Mouse (Mus musculus): ENCODE data around the gene Zxdc. TPM values are rescaled to one million over a fixed set of nuclear protein-coding genes. Genes with fewer than 3 reads are reported as not detected.

Zxdc gene
- polyA plus RNA-seq, 1 experiment from 2014 or later, result 7.3 TPM

DNA sequence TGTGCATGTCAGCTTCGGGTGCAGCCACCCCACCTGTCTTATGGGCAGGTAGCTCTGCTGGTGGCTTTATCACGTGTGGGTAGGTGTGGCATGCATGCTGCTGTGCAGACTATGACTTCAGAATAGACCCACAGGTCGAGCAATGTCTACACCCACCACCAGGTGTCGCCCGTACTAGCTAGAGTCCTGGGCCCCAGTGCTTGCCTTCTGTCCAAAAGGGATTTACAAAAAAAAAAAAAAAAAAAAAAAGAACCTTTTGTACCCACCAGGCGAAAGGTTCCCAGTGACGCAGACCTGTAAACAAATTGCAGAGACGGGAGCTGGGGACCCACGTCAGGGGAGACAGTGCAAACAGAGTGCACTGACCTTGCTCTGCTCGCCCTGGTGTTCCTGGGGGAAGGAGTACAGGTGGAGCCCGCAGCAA lies 65.9 kb downstream of the Zxdc start:
- Histone ChIP-seq H3K4me2 (replicated peaks) (no peak overlapping the region), H3K27ac (no peak overlapping the region), H3K9me3 (no peaks in the 10 kb centered on the region), H3K27me3 (replicated peaks) (no peaks in the 10 kb centered on the region), H3K36me3 (no peaks in the 10 kb centered on the region), H3K4me3 (replicated peaks) (no peak overlapping the region), H3K9ac (no peak overlapping the region), H3K4me1 (replicated peaks) (no peaks in the 10 kb centered on the region)
- WGBS, result 16% methylated on average over 11 of the region's 11 CpGs
- ATAC-seq, result peak; percentile 89

DNA sequence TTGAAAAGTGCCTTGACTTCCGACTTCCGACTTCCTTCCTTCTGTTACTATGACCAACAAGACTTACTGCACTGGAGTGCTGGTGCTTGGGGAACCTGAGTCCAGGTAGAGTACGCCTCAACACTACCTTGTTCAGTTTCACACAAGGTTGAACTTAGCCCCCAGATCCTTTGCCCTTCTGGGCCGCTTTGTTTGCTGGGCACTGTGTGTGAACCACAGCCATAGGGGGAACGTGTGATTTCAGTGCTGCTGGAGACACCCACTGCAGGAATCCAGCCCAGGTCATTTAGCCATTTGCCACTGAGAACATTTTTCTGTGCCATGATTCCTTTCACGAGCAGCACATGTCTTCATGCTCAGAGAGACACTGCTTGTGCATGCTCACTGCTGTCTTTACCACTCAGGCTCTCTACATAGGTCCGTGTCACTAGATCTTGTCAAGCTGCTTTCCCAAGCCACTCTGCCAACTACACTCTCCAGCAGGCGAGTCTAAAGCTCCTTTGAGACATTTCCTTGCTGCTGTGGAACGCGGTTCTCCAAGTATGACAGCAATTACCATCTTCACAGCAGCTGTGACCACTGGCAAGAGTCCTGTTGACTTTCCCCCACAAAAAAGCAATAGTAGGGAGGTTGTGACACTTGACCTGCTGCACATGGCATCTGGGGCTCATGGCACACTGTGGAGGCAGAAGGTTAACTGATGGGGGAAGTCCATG lies 67.1 kb downstream of the Zxdc start:
- H3K9ac ChIP-seq, result no peak overlapping the region
- WGBS, result 87% methylated on average over 10 of the region's 10 CpGs
- H3K36me3 ChIP-seq, result no peaks in the 10 kb centered on the region
- no peak overlapping the region for H3K4me2 ChIP-seq (replicated peaks)
- H3K27me3 ChIP-seq (replicated peaks), result no peaks in the 10 kb centered on the region
- no peaks in the 10 kb centered on the region for H3K4me1 ChIP-seq (replicated peaks)
- no peaks in the 10 kb centered on the region for H3K9me3 ChIP-seq
- no peak overlapping the region for H3K27ac ChIP-seq
- no peak for ATAC-seq
- H3K4me3 ChIP-seq (replicated peaks), result no peak overlapping the region

- Histone ChIP-seq H3K9ac (no peak overlapping the region), H3K9me3 (no peaks in the 10 kb centered on the region), H3K4me1 (replicated peaks) (no peaks in the 10 kb centered on the region), H3K36me3 (no peaks in the 10 kb centered on the region), H3K27ac (no peak overlapping the region), H3K4me3 (replicated peaks) (no peak overlapping the region), H3K4me2 (replicated peaks) (no peak overlapping the region), H3K27me3 (replicated peaks) (no peaks in the 10 kb centered on the region)
- no peak for ATAC-seq
- WGBS, result 89% methylated on average over 3 of the region's 3 CpGs
These were observed 67.7 kb downstream of the Zxdc start for GRCm38 (mm10) chr6:90437041-90437440.

GRCm38 (mm10) chr6:90446883-90447282 lies 77.6 kb downstream of the Zxdc start:
- Histone ChIP-seq H3K9me3 (no peaks in the 10 kb centered on the region), H3K4me3 (replicated peaks) (no peak overlapping the region), H3K27ac (no peak overlapping the region), H3K4me1 (replicated peaks) (no peaks in the 10 kb centered on the region), H3K4me2 (replicated peaks) (no peak overlapping the region), H3K9ac (no peak overlapping the region), H3K27me3 (replicated peaks) (no peaks in the 10 kb centered on the region), H3K36me3 (no peaks in the 10 kb centered on the region)
- no peak for ATAC-seq
- WGBS, result 58% methylated on average over 4 of the region's 4 CpGs

DNA sequence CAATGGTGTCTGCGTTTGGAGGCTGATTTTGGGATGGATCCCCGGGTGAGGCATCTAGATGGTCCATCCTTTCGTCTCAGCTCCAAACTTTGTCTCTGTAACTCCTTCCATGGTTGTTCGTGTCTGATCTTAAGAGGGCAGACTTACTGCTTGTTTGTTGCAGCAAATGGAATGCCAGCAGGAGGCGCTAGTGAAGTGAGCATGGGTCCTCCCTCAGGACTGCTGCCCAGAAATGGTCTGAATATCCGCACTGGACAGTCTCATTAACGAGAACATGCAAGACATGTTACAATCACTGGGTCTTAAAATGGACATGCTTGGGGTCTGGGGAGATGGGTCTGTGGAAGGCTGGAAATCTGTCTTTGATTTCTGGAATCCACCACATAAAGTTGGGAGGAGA lies 80.9 kb downstream of the Zxdc start:
- Histone ChIP-seq H3K4me2 (replicated peaks) (no peak overlapping the region), H3K9ac (no peak overlapping the region), H3K4me3 (replicated peaks) (no peak overlapping the region), H3K27me3 (replicated peaks) (no peaks in the 10 kb centered on the region), H3K27ac (no peak overlapping the region), H3K9me3 (no peaks in the 10 kb centered on the region), H3K4me1 (replicated peaks) (no peaks in the 10 kb centered on the region), H3K36me3 (no peaks in the 10 kb centered on the region)
- ATAC-seq, result peak; percentile 53
- WGBS, result 24% methylated on average over 7 of the region's 7 CpGs

DNA sequence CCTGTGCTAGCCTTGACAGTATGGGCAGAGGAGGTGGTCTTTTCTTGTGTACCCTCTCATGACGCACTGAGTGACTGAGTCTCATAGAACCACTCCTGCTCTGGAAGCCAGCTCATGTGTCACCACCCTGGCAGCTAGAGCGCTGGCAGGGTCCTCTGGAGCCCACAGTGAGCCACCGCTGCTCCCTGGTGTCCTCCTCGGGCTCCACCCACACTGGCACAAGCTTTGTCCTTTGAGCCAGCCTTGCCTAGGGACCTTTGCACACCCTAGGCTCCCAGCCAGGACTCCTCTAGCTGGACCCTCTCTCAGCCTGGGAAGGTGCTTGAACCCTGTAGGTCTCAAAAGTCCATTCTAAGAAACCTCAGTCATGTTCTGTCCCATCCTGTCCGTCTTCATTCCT lies 81.4 kb downstream of the Zxdc start:
- no peaks in the 10 kb centered on the region for H3K9me3 ChIP-seq
- H3K4me2 ChIP-seq (replicated peaks), result no peak overlapping the region
- H3K36me3 ChIP-seq, result no peaks in the 10 kb centered on the region
- no peak overlapping the region for H3K4me3 ChIP-seq (replicated peaks)
- 69% methylated on average over 5 of the region's 5 CpGs for WGBS
- ATAC-seq, result peak; percentile 28; the same call in 1 of the 2 replicates
- no peak overlapping the region for H3K9ac ChIP-seq
- no peak overlapping the region for H3K27ac ChIP-seq
- no peaks in the 10 kb centered on the region for H3K4me1 ChIP-seq (replicated peaks)
- no peaks in the 10 kb centered on the region for H3K27me3 ChIP-seq (replicated peaks)

DNA sequence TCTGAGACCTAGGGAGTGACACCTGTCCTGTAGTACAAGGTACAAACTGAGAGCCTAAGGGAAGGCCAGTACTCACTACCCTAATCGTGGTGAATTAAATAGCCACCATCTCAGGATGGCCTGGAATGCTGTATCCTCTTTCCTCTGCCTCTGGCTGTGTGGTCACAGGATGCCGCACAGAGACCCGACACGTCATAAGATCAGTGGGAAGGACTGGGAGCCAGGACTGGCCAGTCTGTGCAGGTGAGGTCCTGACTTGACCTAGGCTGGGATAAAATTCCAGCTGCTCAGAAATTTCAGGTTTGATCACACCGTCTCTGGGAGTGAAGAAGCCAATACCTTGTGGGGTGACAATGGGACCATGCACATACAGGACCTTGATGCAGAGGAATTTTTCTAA lies 82.2 kb downstream of the Zxdc start:
- Histone ChIP-seq H3K27me3 (replicated peaks) (no peaks in the 10 kb centered on the region), H3K9ac (no peak overlapping the region), H3K4me3 (replicated peaks) (no peak overlapping the region), H3K4me1 (replicated peaks) (no peaks in the 10 kb centered on the region), H3K4me2 (replicated peaks) (no peak overlapping the region), H3K9me3 (no peaks in the 10 kb centered on the region), H3K27ac (no peak overlapping the region), H3K36me3 (no peaks in the 10 kb centered on the region)
- 90% methylated on average over 5 of the region's 5 CpGs for WGBS
- no peak for ATAC-seq

DNA sequence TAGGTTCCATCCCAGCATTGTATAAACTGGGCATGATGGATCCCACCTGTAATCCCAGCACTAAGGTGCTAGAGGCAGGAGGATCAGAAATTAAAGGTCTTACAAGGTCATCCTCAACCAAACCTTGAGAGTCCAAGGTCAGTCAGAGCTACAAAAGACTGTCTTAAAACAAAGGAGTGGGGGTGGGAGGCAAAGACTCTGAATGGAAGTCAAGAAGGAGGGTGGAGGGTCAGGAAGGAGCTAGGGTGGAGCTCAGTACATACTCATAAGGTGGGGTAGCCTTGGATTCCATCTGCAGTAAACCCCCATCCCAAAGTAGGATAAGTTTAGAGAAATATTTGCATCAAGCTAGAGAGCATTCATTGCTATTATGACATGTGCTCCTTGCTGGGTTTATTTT lies 83.3 kb downstream of the Zxdc start:
- H3K4me2 ChIP-seq (replicated peaks), result no peak overlapping the region
- H3K4me1 ChIP-seq (replicated peaks), result no peaks in the 10 kb centered on the region
- H3K27me3 ChIP-seq (replicated peaks), result no peaks in the 10 kb centered on the region
- no peak for ATAC-seq
- H3K4me3 ChIP-seq (replicated peaks), result no peak overlapping the region
- H3K9me3 ChIP-seq, result no peaks in the 10 kb centered on the region
- H3K27ac ChIP-seq, result no peak overlapping the region
- no peak overlapping the region for H3K9ac ChIP-seq
- H3K36me3 ChIP-seq, result no peaks in the 10 kb centered on the region

Other genes with a start within 250 kb of the Zxdc start
- gene Vmn1r51, start 246.9 kb upstream of the Zxdc start, polyA plus RNA-seq (2015; fragmentation: Nextera tagmentation; extraction: Ambion mirVana), result not detected in 2 replicates
- not detected in 2 replicates for gene Vmn1r52, start 194.7 kb upstream of the Zxdc start, polyA plus RNA-seq (2015; fragmentation: Nextera tagmentation; extraction: Ambion mirVana)
- not detected in 2 replicates for gene V1ra8, start 166.7 kb upstream of the Zxdc start, polyA plus RNA-seq (2015; fragmentation: Nextera tagmentation; extraction: Ambion mirVana)
- not detected in 2 replicates for gene Vmn1r53, start 145.1 kb upstream of the Zxdc start, polyA plus RNA-seq (2015; fragmentation: Nextera tagmentation; extraction: Ambion mirVana)
- not detected in 2 replicates for gene Vmn1r54, start 123.2 kb upstream of the Zxdc start, polyA plus RNA-seq (2015; fragmentation: Nextera tagmentation; extraction: Ambion mirVana)
- not detected in 2 replicates for gene BC048671, start 68.3 kb upstream of the Zxdc start, polyA plus RNA-seq (2015; fragmentation: Nextera tagmentation; extraction: Ambion mirVana)
- 0.58 and 0.62 TPM in 2 replicates for gene Chst13, start 44.3 kb upstream of the Zxdc start, polyA plus RNA-seq (2015; fragmentation: Nextera tagmentation; extraction: Ambion mirVana)
- gene Uroc1, start 36.2 kb upstream of the Zxdc start, polyA plus RNA-seq (2015; fragmentation: Nextera tagmentation; extraction: Ambion mirVana), result 0.34 TPM in 2 replicates
- 0.23 and 0.61 TPM in 2 replicates for gene Cfap100, start 59.3 kb downstream of the Zxdc start, polyA plus RNA-seq (2015; fragmentation: Nextera tagmentation; extraction: Ambion mirVana)
- 6.3 and 8.2 TPM in 2 replicates for gene Klf15, start 93.1 kb downstream of the Zxdc start, polyA plus RNA-seq (2015; fragmentation: Nextera tagmentation; extraction: Ambion mirVana)
- gene Aldh1l1, start 116.9 kb downstream of the Zxdc start, polyA plus RNA-seq (2015; fragmentation: Nextera tagmentation; extraction: Ambion mirVana), result 17.5 and 19.8 TPM in 2 replicates
- gene Slc41a3, start 235.2 kb downstream of the Zxdc start, polyA plus RNA-seq (2015; fragmentation: Nextera tagmentation; extraction: Ambion mirVana), result 5.1 and 5.7 TPM in 2 replicates

Measured in intestine, embryonic 15.5 days (tissue).